Mouse (Mus musculus): ENCODE data around the gene Gh.

Gh gene

GRCm38 (mm10) chr11:106310123-106310522 is 8.5 kb upstream of the Gh start:
- DNase-seq (ENCODE audit: low read depth in 2 of 2, low spot score in 2 of 2), result no peak

DNA sequence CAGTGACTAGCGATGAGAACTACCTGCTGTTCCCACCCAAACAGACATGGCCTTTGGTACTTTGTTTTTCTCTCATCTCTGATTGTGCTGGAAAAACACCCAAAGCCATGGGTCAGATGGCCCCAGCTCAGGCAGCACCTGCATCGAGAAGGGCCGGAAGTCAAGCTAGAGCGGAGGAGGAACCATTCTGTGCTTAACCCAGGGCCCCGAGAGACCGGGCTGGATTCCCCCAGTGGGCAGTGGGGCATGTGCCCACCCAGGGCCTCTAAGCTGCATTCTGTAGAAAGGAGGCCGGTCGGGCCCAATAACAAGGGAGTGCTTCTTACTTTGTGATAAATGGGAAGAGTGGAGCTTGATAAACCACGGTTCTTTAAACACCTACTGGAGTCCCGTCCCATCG is 6.5 kb upstream of the Gh start:
- DNase-seq (ENCODE audit: low read depth in 2 of 2, low spot score in 2 of 2), result no peak

DNA sequence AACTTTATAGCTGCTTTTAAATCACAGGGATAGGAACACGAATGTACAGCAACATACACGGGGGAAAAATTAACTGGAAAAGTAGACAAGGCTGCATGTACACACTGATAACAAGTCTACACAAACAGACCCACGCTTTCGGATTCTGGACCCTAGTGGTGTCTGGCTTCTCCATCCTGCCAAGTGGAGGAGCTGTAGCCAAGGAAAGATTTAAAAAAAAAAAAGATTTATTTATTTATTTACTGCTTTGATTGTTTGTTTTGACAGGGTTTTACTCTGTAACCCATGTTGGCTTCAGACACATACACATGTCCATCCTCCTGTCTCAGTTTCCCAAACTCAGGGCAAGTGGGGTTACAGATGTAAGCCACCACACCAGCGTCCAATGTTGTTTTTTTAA is 5.8 kb upstream of the Gh start:
- DNase-seq (ENCODE audit: low read depth in 2 of 2, low spot score in 2 of 2), result no peak

GRCm38 (mm10) chr11:106306758-106307157 is 5.1 kb upstream of the Gh start:
- DNase-seq (ENCODE audit: low read depth in 2 of 2, low spot score in 2 of 2), result no peak

GRCm38 (mm10) chr11:106306065-106306385 is 4.4 kb upstream of the Gh start:
- no peak for DNase-seq (ENCODE audit: low read depth in 2 of 2, low spot score in 2 of 2)

GRCm38 (mm10) chr11:106305348-106306064 is 3.8 kb upstream of the Gh start:
- DNase-seq (ENCODE audit: low read depth in 2 of 2, low spot score in 2 of 2), result no peak

DNA sequence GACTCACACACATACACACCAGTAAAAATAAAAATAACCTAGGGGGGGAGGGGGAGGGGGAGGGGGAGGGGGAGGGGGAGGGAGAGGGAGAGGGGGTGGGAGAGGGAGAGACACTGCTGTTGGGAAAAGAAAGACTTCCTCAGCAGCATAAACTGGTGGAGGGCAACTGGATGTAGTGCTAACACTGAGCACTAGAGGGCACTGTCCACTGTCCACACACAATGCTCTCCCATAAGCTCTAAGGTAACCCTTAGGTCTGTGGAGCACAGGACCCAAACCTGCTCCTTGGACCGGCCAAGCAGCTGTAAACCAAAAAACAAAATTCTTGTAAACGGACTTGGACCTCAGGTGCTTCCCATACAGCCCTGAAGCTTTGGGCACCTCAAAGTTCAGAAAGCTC is 969 bp upstream of the Gh start:
- DNase-seq (ENCODE audit: low read depth in 2 of 2, low spot score in 2 of 2), result peak; percentile 47 to 67

GRCm38 (mm10) chr11:106291861-106292260 is 9.8 kb downstream of the Gh start:
- no peak for DNase-seq (ENCODE audit: low read depth in 2 of 2, low spot score in 2 of 2)

GRCm38 (mm10) chr11:106290376-106290775 is 11.3 kb downstream of the Gh start:
- no peak for DNase-seq (ENCODE audit: low read depth in 2 of 2, low spot score in 2 of 2)

GRCm38 (mm10) chr11:106289369-106289768 is 12.3 kb downstream of the Gh start:
- DNase-seq (ENCODE audit: low read depth in 2 of 2, low spot score in 2 of 2), result no peak

DNA sequence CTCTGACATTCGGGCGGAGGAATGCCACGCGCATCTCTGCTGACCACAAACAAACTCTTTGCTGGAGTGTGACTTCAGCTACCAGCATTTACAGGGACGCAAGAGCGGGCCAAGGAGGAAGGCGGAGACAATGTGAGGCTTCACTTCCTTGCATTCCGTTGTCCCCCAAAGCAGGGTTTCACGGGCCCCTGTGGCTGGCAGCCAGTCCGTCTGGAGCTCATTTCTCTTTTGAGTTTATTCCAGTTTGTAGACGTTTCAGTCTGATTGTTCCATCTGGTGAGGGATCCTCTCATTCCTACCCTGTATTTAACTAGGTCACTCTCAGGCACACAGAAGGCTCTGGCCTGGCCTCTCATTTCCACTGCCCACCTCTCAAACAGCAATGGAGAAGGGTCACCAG is 14.7 kb downstream of the Gh start:
- DNase-seq (ENCODE audit: low read depth in 2 of 2, low spot score in 2 of 2), result no peak

GRCm38 (mm10) chr11:106286206-106286605 is 15.5 kb downstream of the Gh start:
- no peak for DNase-seq (ENCODE audit: low read depth in 2 of 2, low spot score in 2 of 2)

GRCm38 (mm10) chr11:106284126-106284525 is 17.5 kb downstream of the Gh start:
- no peak for DNase-seq (ENCODE audit: low read depth in 2 of 2, low spot score in 2 of 2)

- no peak for DNase-seq (ENCODE audit: low read depth in 2 of 2, low spot score in 2 of 2)
Measured at GRCm38 (mm10) chr11:106283371-106283770, 18.3 kb downstream of the Gh start.

GRCm38 (mm10) chr11:106282452-106282851 is 19.2 kb downstream of the Gh start:
- no peak for DNase-seq (ENCODE audit: low read depth in 2 of 2, low spot score in 2 of 2)

GRCm38 (mm10) chr11:106276454-106276853 is 25.2 kb downstream of the Gh start, which contains the start of gene Tcam1:
Tcam1 (plus strand) TSS chr11:106276672.
- peak; percentile 95 to 98 for DNase-seq (ENCODE audit: low read depth in 2 of 2, low spot score in 2 of 2)

DNA sequence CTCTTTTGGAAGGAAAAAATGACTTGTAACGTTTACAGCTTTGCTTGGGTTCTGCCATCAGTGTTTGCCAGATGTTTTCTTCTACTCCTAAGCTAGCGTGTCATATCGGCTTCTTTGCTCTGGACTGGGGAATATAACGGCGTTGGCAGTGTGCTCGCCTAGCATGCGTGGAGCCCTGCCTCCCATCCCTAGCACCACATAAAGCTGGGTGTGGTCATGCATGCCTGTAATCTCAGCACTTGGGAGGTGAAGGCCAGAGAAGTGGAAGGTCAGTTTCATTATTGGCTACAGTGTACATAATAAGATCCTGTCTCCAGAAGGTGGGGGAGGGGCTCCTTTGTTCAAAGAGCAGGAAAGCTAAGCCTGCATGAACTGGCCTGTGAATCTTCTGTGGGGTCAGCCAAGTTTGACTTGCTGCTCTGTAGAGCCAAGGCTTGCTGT is 26.7 kb downstream of the Gh start:
- DNase-seq (ENCODE audit: low read depth in 2 of 2, low spot score in 2 of 2), result no peak

DNA sequence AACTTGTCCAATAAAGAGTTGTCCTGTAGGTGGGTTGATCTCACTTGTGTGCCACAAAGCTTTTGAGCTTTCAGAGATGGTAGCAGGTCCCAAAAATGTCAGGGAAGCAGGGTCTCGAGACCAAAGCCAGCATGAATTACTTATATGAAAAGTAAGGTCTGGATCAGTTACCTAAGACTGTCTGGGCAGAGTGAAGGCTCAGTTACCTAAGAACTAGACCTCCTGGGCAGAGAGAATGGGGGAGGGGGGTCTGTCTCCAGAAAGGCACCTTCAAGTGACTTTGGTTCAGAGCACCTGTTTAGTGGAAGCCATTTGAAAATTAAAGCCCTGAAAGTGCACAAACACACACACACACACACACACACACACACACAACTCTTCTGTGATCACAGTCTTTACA is 27.3 kb downstream of the Gh start:
- no peak for DNase-seq (ENCODE audit: low read depth in 2 of 2, low spot score in 2 of 2)

GRCm38 (mm10) chr11:106273811-106274210 is 27.9 kb downstream of the Gh start:
- no peak for DNase-seq (ENCODE audit: low read depth in 2 of 2, low spot score in 2 of 2)

DNA sequence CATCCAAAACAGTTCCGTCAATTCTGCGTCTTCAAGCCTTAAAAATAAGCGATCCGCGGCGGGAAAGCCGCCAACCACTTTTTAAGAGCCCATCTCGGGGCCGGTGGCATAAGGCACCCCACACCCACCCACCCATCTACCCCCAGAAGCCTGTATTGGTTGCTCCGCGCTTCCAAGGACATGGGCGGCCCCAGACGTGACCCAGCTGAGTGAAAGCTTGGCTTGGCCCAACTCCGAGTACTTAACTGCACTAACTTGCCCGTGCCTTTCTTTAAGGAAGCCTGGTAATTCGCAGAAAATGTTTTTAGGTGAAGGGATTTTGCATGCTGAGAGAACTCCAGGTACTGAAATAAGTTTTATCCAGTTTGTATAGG is 28.4 kb downstream of the Gh start:
- no peak for DNase-seq (ENCODE audit: low read depth in 2 of 2, low spot score in 2 of 2)

- DNase-seq (ENCODE audit: low read depth in 2 of 2, low spot score in 2 of 2), result peak; percentile 93 to 97
Measured at GRCm38 (mm10) chr11:106272644-106273310, 28.9 kb downstream of the Gh start, which contains the start of gene Smarcd2. Smarcd2 (minus strand) TSS chr11:106272972.

DNA sequence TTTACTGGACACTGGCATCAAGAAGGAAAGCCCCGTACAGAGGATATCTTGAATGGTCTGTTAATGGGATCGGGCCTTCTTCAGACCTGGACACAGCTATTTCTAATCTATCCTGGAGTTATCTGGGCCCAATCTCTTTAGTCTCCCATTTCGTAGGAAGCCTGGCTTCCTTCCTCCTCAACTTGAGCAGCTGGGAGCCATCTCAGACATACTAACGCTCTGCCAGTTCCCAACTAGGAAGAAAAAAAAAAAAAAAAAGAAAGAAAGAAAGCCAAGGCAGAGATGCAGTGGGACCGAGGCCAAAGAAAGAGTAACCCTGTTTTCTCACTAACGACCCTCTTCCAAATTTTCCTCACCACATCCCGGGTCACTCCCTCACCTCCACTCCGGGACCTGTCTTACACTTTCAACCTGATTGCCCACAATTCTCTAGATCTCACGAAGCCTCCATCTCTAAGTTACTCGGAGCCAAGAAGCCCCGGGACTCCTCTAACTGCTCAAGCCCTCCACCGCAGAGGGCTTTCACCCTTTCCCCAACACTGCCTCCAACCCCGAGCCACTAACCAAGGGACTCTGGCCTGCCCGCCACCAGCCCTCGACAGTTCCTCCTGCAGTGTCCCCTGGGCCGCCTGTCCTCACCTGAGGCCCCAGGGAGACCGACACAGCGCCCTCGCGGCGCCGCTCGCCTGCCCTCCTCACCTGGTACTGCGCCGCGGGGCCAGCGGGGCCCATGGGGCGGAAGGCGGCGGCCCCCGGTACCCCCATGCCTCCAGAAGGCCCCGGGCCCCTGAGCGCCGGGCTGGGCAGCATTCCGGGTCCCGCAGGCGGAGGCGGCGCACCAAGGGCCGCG is 29.6 kb downstream of the Gh start:
- DNase-seq (ENCODE audit: low read depth in 2 of 2, low spot score in 2 of 2), result peak in 1 of 2 experiments; percentile 11

Measured in CD8-positive naive resting alpha-beta T cell, adult 2 months (primary cell).